Mouse (Mus musculus): Measurements from ENCODE around the gene Galnt13. TPM values are rescaled to one million over a fixed set of nuclear protein-coding genes. Genes with fewer than 3 reads are reported as not detected.
"Not testable (repeated sequence)": the region's sequence is repeated elsewhere in the genome, so short reads cannot be mapped to it uniquely, and the experiment has no call there.

Gene Galnt13
- 10 to 100 TPM; 30.3 to 32.8 TPM for total RNA-seq (2021)

GRCm38 (mm10) chr2:54435937-54436735 lies at the start of gene Galnt13:
TSS of gene Galnt13 (plus strand) at chr2:54436317.
- DNase-seq (ENCODE audit: extremely low spot score in 1 of 2, low spot score in 2 of 2), result peak; percentile 62 to 80
- intact Hi-C loops (cut with DNase I), result no loop called here

DNA sequence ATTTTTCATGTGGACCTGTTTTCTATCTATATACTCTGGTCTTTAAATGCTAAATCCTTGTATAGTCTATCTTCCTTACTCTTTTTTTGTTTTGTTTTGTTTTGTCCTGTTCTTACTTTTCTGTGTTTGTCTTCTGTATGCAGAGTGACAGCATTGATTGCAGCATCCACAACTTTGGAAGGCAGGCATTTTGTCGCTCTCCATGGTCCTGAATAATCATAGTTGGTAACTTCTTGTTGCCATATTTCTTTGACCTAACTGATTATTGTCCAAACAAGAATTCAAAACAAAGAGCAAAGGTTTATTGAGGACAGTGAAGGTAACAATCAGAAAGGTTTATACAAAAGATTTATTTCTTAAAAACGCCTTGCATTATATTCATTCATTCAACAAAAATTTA lies 5.1 kb upstream of the Galnt13 start:
- intact Hi-C loops (cut with DNase I), result no loop called here

DNA sequence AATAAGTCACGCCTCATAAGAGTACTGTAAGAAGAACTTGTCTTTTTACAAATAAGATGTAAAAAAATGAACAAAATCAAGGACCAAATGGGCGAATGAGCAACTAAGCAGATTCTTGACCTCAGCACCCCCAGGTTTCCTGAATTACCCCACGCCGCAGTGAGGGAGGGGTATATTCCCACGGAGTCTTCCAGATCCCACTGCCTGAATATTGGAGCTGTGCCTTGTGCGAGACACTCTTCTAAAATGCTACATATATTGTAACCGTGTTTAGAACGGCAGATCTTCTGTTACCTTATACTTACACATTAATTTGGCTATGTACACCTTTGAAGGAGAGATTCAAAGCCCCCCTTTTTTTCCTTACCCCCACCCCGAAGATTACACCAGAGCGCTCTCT lies 737 bp upstream of the Galnt13 start:
- intact Hi-C loops (cut with DNase I), result no loop called here
- no peak for DNase-seq (ENCODE audit: extremely low spot score in 1 of 2, low spot score in 2 of 2)

More for the DNA sequence above, 5.1 kb upstream of the Galnt13 start:
- no peak for DNase-seq (ENCODE audit: extremely low spot score in 1 of 2, low spot score in 2 of 2)

DNA sequence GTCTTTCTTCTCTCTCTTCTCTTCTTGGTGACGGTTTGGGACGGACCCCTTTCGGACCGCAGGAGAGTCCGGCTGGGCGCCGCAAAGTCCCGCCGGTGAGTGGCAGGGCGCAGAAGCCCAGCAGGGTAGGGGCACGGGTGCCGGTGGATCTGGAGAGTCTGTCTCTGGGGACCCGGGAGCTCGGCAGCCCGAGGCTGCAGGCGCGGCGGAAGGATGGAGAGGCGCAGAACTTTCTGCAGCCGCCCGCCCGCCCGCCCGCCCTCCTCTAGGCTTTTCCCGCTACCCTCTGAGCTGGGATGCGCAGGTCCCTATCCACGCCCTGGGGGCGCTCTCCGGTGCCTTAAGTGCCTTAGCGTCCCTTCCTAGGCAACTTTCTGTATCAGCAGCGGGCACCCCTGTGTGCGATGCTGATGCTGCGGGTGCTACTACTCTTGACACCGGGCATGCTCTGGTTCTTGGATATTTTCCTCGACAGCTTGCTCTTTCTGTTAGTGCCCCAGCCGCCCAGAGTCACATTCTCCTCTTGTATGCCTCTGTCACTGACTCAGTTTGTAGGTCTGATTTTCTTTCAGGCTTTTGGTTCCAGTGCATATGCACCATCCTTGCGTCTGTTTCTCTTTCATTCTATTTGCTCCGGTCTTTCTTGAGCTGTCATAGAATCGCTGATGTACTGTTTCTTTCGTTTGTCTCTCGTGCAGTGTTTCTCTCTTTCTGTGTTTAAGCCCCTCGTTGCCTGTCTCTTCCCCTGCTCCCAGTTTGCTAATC lies 801 bp downstream of the Galnt13 start:
- intact Hi-C loops (cut with DNase I), result no loop called here

GRCm38 (mm10) chr2:54437501-54437830 lies 1.3 kb downstream of the Galnt13 start:
- DNase-seq (ENCODE audit: extremely low spot score in 1 of 2, low spot score in 2 of 2), result peak; percentile 9 to 26
- intact Hi-C loops (cut with DNase I), result no loop called here

More for the DNA sequence above, 801 bp downstream of the Galnt13 start:
- DNase-seq (ENCODE audit: extremely low spot score in 1 of 2, low spot score in 2 of 2), result peak; percentile 40 to 57

DNA sequence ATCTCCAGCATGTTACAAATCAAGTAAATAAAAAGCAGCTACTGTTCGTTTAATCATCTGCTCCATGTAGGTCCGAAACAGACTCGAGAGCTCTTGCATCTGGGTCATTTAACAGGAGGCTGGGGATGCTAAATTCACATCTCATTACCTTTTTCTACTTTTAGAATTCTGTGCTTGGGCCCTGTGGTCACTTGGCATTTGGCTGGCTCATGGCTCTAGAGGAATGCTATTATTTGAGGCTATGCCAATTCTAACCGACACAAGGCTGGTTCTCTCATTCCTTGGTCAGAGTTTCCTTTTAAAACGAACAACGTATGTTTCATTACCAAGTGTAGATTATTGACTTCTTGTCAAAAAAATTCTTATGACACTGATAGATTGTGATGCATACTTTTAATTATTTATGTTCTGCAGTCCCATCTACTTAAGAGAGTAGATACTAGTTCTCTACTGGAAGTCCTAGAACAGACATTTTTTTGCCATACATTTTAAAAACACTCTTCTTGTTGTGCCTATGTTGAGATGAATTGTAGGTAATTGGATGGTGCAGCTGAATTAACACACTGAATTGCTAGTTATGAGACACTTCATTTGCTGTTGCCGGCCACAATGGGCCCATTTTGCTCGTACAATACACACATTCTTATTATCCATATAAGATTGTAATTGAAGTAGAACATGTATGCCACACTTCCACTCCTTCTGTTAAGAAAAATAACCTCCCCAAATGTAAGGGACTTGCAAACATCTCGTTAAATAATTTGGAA lies 6.8 kb downstream of the Galnt13 start:
- no peak for DNase-seq (ENCODE audit: extremely low spot score in 1 of 2, low spot score in 2 of 2)
- intact Hi-C loops (cut with DNase I), result no loop called here

DNA sequence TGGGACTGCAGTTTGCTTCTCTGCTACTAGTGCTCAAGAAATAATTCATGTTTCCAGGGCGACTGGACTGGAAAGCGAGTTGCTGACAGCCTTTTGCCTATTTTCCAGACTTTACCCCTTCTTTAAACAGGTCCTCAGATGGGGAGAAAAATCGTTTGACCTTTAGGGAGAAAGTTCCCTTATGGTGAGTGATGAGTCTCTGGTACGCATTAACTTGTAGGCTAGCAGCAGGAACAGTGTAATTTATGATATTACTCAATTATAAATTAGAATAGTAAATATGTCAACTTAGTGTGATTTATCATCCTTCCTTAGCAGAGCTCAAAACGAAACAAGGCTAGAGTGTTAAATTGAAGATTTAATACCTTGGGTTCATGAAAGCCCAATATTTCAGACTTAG lies 47.3 kb downstream of the Galnt13 start:
- no peak for DNase-seq (ENCODE audit: extremely low spot score in 1 of 2, low spot score in 2 of 2)
- intact Hi-C loops (cut with DNase I), result no loop called here

DNA sequence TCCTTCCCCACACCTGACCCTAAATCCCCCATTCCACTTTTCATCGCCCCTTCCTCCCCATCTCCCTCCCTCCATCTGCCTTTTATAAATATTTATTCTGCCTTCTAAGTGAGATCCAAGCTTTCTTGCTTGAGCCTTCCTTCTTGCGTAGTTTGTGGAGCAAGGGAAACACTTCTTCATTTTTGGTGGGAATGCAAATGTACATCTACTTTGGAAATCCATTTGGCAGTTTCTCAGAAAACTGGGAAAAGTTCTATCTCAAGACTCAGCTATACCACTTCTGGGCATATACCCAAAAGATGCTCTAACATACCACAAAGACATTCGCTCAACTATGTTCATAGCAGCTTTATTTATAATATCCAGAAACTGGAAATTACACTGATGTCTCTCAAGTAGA lies 86.9 kb downstream of the Galnt13 start:
- intact Hi-C loops (cut with DNase I), result no loop called here
- no peak for DNase-seq (ENCODE audit: extremely low spot score in 1 of 2, low spot score in 2 of 2)

- no peak for DNase-seq (ENCODE audit: extremely low spot score in 1 of 2, low spot score in 2 of 2)
- intact Hi-C loops (cut with DNase I), result no loop called here
Measured at GRCm38 (mm10) chr2:54527073-54527472, 91.0 kb downstream of the Galnt13 start.

GRCm38 (mm10) chr2:54558357-54559153 lies 122.4 kb downstream of the Galnt13 start:
- no peak for DNase-seq (ENCODE audit: extremely low spot score in 1 of 2, low spot score in 2 of 2)
- intact Hi-C loops (cut with DNase I), result no loop called here

DNA sequence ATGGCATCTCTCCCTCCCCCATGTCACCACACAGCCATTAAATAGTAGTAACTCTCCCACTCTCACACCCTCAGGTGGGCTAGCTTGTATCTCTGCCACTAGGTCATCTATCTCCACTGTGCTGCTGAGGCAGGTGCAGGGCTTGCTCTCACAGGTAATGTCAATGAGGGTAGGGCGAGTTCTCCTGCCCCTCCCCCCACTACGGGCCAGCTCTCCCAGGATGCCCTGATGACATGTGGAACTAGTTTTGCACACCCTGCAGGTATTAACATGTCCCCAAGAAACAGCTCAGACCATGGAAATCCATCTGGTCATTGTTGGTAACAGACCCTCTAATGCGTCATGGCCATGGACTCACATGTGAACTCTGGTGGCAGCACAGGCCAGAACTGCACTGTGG lies 129.0 kb downstream of the Galnt13 start:
- DNase-seq (ENCODE audit: extremely low spot score in 1 of 2, low spot score in 2 of 2), result no peak
- intact Hi-C loops (cut with DNase I), result no loop called here

DNA sequence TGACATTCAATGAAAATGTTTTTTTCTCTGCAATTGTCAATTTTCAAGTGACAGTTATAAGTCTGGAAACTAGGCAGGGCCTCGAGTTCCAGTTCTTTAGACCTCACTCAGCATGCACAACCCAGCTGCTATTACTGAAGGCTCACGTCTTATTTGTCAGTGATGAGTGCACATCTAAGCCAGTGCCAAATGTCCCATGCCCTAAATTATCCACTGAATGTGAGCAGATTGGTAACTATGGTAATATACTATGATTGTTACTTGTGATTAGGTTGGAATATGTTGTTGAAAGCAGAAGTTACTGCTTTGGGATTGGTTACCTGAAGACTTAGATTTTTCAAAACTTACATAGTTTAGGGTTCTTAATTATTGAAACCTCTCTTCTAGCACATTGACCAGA lies 131.1 kb downstream of the Galnt13 start:
- intact Hi-C loops (cut with DNase I), result no loop called here
- DNase-seq (ENCODE audit: extremely low spot score in 1 of 2, low spot score in 2 of 2), result no peak

DNA sequence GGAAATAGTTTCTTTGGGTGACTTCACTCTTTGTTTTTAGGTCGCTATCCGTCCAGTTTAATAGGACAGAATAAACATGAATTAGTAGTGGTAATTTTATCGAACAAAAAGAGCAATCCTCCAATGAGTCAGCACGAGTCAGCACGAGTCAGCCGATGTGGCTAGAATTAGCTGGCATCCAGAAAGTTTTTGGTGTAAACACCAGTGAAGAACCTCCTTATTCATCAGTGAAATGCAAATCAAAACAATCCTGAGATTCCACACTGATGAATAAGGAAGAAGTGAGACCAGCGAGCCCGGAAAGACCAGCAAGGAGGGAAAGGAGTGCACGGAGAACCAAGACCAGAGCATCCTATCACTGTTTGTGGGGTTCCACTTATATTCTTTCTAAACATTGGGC lies 131.5 kb downstream of the Galnt13 start:
- intact Hi-C loops (cut with DNase I), result no loop called here
- no peak for DNase-seq (ENCODE audit: extremely low spot score in 1 of 2, low spot score in 2 of 2)

DNA sequence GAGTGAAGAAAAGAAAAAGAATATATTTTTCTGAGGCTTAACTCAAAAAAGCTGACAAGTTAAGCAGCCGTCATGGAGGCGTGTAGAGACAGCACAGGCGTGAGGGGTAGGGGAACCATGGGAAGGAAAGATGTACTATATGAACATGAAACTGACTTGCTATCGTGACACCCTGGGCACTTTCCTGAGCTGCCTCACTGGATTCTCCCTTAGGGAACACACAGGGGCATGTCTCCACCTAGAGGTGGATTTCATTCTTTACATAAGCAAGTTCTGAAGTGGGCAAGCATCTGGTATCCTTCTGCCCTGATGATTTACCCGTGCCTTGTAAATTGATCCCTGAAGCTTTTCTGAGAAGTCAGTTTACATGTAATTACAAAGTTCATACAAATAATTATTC lies 277.7 kb downstream of the Galnt13 start:
- DNase-seq (ENCODE audit: extremely low spot score in 1 of 2, low spot score in 2 of 2); intact Hi-C loops (cut with DNase I): not testable (repeated sequence)

GRCm38 (mm10) chr2:54751232-54751631 lies 315.1 kb downstream of the Galnt13 start:
- DNase-seq (ENCODE audit: extremely low spot score in 1 of 2, low spot score in 2 of 2), result no peak
- intact Hi-C loops (cut with DNase I), result no loop called here

DNA sequence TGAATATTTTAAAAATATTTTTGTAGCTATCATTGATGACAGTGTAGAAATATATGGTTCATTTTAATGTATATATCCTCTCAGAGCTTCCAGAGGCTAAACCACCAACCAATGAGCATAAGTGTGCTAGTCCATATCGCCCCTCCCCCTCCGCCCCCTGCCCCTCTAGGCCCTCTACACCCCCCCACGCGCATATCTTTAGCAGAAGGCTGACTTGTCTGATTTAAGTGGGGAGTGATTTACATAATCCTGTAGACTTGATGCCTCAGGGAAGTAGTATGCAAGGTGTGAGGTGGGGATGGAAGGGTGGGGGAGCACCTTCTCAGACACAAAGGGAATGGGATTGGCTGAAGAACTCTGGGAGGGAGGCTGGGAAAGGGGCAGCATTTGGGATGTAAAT lies 323.7 kb downstream of the Galnt13 start:
- DNase-seq (ENCODE audit: extremely low spot score in 1 of 2, low spot score in 2 of 2), result no peak
- intact Hi-C loops (cut with DNase I), result no loop called here

- no peak for DNase-seq (ENCODE audit: extremely low spot score in 1 of 2, low spot score in 2 of 2)
- intact Hi-C loops (cut with DNase I), result no loop called here
Measured at GRCm38 (mm10) chr2:54778790-54779273, 342.7 kb downstream of the Galnt13 start.

GRCm38 (mm10) chr2:54813670-54814256 lies 377.6 kb downstream of the Galnt13 start:
- intact Hi-C loops (cut with DNase I), result no loop called here
- DNase-seq (ENCODE audit: extremely low spot score in 1 of 2, low spot score in 2 of 2), result no peak
